Mouse (Mus musculus) liver, postnatal 0 days (tissue): ENCODE data around the gene Dglucy.

Source experiments
- CTCF ChIP-seq: sonication (generic); IDR thresholded peaks from 2 replicates; pipeline ENCODE4 v1.5.1; 2016; ENCODE audit warnings: antibody characterized with exemption, low read depth
- EP300 ChIP-seq: IDR thresholded peaks from 2 replicates; pipeline ENCODE4 v1.6.1; 2016; ENCODE audit warnings: antibody characterized with exemption, low read depth, mild to moderate bottlenecking

GRCm38 (mm10) chr12:100774756-100775155, 4.1 kb upstream of the Dglucy start:
- TF ChIP-seq CTCF (no peak), EP300 (no peak)
